Mouse (Mus musculus): ENCODE results near the gene Krtap10-4.
"Not testable (repeated sequence)": the region's sequence is repeated elsewhere in the genome, so short reads cannot be mapped to it uniquely, and the experiment has no call there.

Gene Krtap10-4

GRCm38 (mm10) chr10:77788621-77789020, 38.3 kb downstream of the Krtap10-4 start:
- DNase-seq (ENCODE audit: low spot score), result no peak

GRCm38 (mm10) chr10:77787876-77788275, 39.0 kb downstream of the Krtap10-4 start, which contains the start of gene Gm7137:
Gm7137 (minus strand) TSS chr10:77788200.
- not testable (repeated sequence) for DNase-seq (ENCODE audit: low spot score)

- DNase-seq (ENCODE audit: low spot score), result not testable (repeated sequence)
These were observed 43.5 kb downstream of the Krtap10-4 start for GRCm38 (mm10) chr10:77783396-77783795.

GRCm38 (mm10) chr10:77782442-77782841, 44.5 kb downstream of the Krtap10-4 start, which contains the start of gene Gm3250:
Gm3250 (minus strand) TSS chr10:77782542.
- not testable (repeated sequence) for DNase-seq (ENCODE audit: low spot score)

- DNase-seq (ENCODE audit: low spot score), result not testable (repeated sequence)
These were observed 50.1 kb downstream of the Krtap10-4 start, which contains the start of gene Gm7138 for GRCm38 (mm10) chr10:77776844-77777243. Gm7138 (minus strand) TSS chr10:77776944.

Measured in T-cell, adult 2 months (primary cell).